Mouse (Mus musculus): ENCODE data around the gene Shroom3.

- TF ChIP-seq CTCF (IDR thresholded peaks at IDR 0.05; ENCODE audit: borderline replicate concordance, insufficient read depth, low read depth, low read length) (no peak), POLR2A (IDR thresholded peaks at IDR 0.05; ENCODE audit: borderline replicate concordance, insufficient read depth, low read length) (no peak)
Measured at GRCm38 (mm10) chr5:92838351-92838784, 155.1 kb downstream of the Shroom3 start.

Data from cerebellum, adult 2 months (tissue).